Mouse (Mus musculus) limb, embryonic 12.5 days (tissue): ENCODE data around the gene Rflnb. TPM values are rescaled to one million over a fixed set of nuclear protein-coding genes. Genes with fewer than 3 reads are reported as not detected.
"Not testable (repeated sequence)": the region's sequence is repeated elsewhere in the genome, so short reads cannot be mapped to it uniquely, and the experiment has no call there.

Experiments used
- ATAC-seq: fragments of 200-750 bp; cut with Nextera tagmentation; 2 replicates; pipeline ENCODE4 v1.8.0; 2017; ENCODE audit warnings: low read depth, moderate TSS enrichment; ENCODE audit not compliant: insufficient number of reproducible peaks, insufficient read depth, low FRiP score, low TSS enrichment
- H3K27ac ChIP-seq: fragments of 300-500 bp; sonication (generic); 2 replicates; pipeline ENCODE4 v1.5.1; 2016; ENCODE audit warnings: mild to moderate bottlenecking, moderate library complexity
- H3K27me3 ChIP-seq: fragments of 300-500 bp; sonication (generic); 2 replicates; pipeline ENCODE4 v1.6.1; 2016; ENCODE audit warnings: mild to moderate bottlenecking, moderate library complexity
- H3K36me3 ChIP-seq: fragments of 300-500 bp; sonication (generic); 2 replicates; pipeline ENCODE4 v1.6.1; 2016; ENCODE audit warnings: mild to moderate bottlenecking, moderate library complexity
- H3K4me1 ChIP-seq: fragments of 300-500 bp; sonication (generic); replicated peaks from 2 replicates; pipeline ENCODE4 v1.6.1; 2016
- H3K4me2 ChIP-seq: fragments of 300-500 bp; sonication (generic); 2 replicates; pipeline ENCODE4 v1.6.1; 2016; ENCODE audit warnings: mild to moderate bottlenecking, moderate library complexity
- H3K4me3 ChIP-seq: fragments of 300-500 bp; sonication (generic); replicated peaks from 2 replicates; pipeline ENCODE4 v1.5.1; 2016; ENCODE audit warnings: mild to moderate bottlenecking
- H3K9ac ChIP-seq: fragments of 300-500 bp; sonication (generic); replicated peaks from 2 replicates; pipeline ENCODE4 v1.6.1; 2016; ENCODE audit warnings: mild to moderate bottlenecking, moderate library complexity
- H3K9me3 ChIP-seq: fragments of 300-500 bp; sonication (generic); 2 replicates; pipeline ENCODE4 v1.6.1; 2016; ENCODE audit warnings: mild to moderate bottlenecking, moderate library complexity
- WGBS: fragments of 180-500 bp; shearing (Covaris S2); methylation state at CpG from one replicate; pipeline ENCODE4 v1.1.7; 2016; 5-methylcytosine and 5-hydroxymethylcytosine counted together
- polyA plus RNA-seq: library from polyadenylated mRNA; unstranded; fragments of >200 nt; fragmentation: Nextera tagmentation; extraction: Ambion mirVana; gene quantifications from 2 replicates; pipeline ENCODE4 v1.2.1, GENCODE M21; 2016

Rflnb gene
- polyA plus RNA-seq, 1 experiment from 2014 or later, result 50.9 TPM

DNA sequence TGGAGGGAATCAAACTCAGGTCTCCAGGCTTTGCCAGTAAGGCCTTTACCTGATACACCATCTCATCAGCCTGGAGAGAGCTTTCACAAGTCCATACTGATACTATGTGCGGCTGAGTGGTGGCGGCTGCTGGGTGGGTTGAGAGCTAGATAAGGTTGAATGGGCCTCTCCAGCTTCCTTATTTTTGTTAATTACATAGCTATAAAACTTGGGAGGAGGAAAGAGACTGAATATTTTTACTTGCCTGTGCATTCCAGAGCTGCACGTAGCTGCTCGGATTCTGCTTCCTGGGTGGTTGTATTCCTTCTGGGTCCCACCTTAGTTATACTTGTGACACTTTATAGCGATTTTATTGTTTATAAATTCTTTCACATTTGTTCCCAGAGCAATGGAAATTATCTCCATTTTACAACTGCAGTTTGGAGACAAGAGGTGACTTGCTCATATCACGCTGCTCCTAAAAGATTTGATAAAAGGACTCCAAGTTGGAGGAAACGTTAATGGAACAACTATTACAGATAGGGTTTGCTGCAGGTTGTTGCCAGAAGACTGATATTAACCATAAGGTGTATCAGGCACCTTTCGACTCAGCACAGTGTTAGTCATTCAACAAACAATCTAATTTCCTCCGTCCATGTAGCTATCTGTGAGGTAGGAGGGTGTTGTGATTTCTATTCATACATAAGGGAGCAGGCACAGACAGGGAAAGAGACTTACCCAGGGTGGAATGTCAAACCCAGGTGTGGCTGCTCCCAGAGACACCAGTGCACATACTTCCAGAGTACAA is 16.6 kb downstream of the Rflnb start:
- no peak for ATAC-seq
- no peaks in the 10 kb centered on the region for H3K27me3 ChIP-seq

DNA sequence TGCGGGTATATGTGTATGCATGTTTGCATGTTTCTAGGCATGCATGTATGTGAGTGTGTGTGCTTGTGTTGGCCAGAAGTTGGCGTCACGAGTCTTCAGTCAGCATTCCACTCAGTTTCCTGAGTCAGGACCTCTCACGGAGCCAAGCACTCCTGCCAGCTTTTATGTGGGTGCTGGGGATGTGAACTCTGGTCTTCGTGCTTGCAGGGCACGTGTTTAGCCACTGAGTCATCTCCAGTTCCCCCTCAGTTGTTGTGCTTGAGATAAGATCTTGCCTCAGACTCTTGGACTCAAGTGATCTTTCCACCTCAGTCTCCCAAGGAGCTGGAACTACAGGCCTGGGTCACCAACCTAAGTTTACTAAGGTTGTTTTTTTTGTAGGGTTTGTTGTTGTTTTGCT is 18.5 kb downstream of the Rflnb start:
- ATAC-seq, result no peak
- Histone ChIP-seq H3K9me3 (no peaks in the 10 kb centered on the region), H3K36me3 (no peaks in the 10 kb centered on the region), H3K27me3 (no peaks in the 10 kb centered on the region), H3K4me2 (no peak overlapping the region), H3K9ac (no peak overlapping the region), H3K27ac (no peak overlapping the region), H3K4me1 (no peaks in the 10 kb centered on the region), H3K4me3 (no peak overlapping the region)
- 85% methylated on average over 6 of the region's 6 CpGs for WGBS

More for the DNA sequence above, 16.6 kb downstream of the Rflnb start:
- H3K4me1 ChIP-seq, result no peaks in the 10 kb centered on the region
- no peaks in the 10 kb centered on the region for H3K36me3 ChIP-seq
- H3K27ac ChIP-seq, result no peak overlapping the region
- H3K4me3 ChIP-seq, result no peak overlapping the region
- H3K9me3 ChIP-seq, result no peaks in the 10 kb centered on the region
- H3K9ac ChIP-seq, result no peak overlapping the region
- 78% methylated on average over 9 of the region's 9 CpGs for WGBS
- H3K4me2 ChIP-seq, result no peak overlapping the region

DNA sequence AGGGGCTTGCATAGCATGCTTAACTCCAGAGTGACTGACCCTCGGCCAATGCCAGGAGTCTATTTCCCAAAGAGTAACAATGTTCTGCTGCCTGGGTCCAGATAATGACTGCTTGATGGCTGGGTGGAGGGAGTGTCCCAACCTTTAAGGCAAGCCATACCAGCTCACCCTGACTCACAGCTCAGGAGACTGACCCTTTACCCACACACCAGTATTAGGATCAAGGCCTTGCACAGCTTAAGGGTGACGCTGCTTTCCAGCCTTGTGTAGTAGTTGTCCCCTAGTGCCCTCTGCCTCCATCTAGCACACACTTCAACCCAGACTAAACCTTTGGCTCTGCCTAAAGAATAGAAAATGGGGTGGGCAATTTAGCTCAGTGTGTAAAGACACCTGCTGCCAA is 19.4 kb downstream of the Rflnb start:
- ATAC-seq, result no peak
- H3K4me2 ChIP-seq, result no peak overlapping the region
- no peaks in the 10 kb centered on the region for H3K9me3 ChIP-seq
- H3K36me3 ChIP-seq, result no peaks in the 10 kb centered on the region
- H3K4me3 ChIP-seq, result no peak overlapping the region
- no peaks in the 10 kb centered on the region for H3K27me3 ChIP-seq
- no peaks in the 10 kb centered on the region for H3K4me1 ChIP-seq
- 74% methylated on average over 2 of the region's 2 CpGs for WGBS
- H3K27ac ChIP-seq, result no peak overlapping the region
- H3K9ac ChIP-seq, result no peak overlapping the region

DNA sequence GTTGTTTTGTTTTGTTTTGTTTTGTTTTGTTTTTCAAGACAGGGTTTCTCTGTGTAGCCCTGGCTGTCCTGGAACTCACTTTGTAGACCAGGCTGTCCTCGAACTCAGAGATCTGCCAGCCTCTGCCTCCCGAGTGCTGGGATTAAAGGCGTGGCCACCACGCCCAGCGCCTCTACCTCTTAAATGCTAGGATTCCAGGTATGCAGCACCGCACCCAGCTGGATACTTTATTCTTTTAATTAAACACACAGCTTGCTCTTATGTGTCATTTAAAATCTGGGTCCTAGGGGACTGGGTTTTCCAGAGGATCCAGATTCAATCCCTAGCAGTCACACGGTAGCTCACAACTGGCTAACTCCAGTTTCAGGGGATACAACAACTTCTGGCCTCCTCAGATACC is 23.3 kb downstream of the Rflnb start:
- H3K36me3 ChIP-seq, H3K9ac ChIP-seq, H3K4me2 ChIP-seq, H3K27ac ChIP-seq, H3K4me3 ChIP-seq, ATAC-seq, H3K9me3 ChIP-seq, H3K4me1 ChIP-seq: not testable (repeated sequence)
- H3K27me3 ChIP-seq, result peaks cover 19% of the 10 kb centered on the region
- WGBS, result 87% methylated on average over 7 of the region's 7 CpGs

DNA sequence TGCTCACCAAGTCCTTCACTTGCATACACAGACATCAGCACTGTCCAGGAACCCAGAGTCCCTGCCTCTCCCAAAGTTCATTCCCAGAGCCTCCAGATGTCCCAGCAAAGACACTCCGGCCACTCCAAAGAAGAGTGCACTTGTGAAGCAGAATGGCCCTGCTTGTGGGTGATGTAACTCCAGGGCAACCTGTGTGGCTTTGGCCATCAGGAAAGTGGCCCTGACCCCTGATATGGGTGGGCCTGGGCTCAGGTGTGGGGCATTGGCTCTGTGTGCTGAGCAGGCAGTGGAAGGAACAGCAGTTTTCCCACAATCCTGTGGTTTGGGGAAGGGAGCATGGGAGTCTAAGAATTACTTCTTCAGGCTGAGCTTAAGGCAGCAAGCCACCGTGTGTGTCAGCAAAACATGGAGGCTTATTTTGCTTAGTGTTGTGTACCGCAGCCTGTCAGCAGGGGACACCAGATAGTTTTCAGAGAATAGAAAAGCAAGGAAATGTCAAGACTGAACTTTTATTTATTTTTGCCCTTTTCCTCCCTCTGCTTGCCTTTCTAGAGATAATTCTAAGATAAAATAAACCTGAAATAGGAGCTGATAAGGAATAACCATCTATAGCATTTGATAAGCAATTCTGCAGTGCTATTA is 26.2 kb downstream of the Rflnb start:
- Histone ChIP-seq H3K27me3 (peaks cover 24% of the 10 kb centered on the region), H3K9me3 (no peaks in the 10 kb centered on the region), H3K4me1 (peaks cover 3% of the 10 kb centered on the region; the same call in 1 of the 2 replicates), H3K4me2 (no peak overlapping the region), H3K4me3 (no peak overlapping the region), H3K27ac (no peak overlapping the region), H3K36me3 (no peaks in the 10 kb centered on the region), H3K9ac (no peak overlapping the region)
- WGBS, result 60% methylated on average over 3 of the region's 3 CpGs
- no peak for ATAC-seq

DNA sequence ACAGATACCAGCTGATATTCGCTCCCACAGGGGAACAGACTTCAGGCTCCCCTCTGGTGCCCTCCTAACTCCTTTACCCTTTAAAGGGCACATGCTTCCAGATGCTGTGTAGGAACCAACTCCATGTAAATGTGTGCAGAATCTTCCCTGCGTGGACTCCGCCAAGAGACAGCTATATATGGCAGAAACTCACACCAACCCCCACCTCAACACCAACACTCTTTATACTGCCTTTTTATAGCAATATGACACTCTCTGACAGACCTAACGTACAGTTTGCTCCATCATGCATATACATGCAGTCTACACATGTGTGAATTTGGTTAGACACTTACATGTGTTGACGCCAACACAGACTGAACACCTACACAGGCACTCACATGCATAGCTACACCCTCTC is 26.9 kb downstream of the Rflnb start:
- peaks cover 3% of the 10 kb centered on the region; the same call in 1 of the 2 replicates for H3K4me1 ChIP-seq
- no peaks in the 10 kb centered on the region for H3K36me3 ChIP-seq
- no peak overlapping the region for H3K4me2 ChIP-seq
- 86% methylated on average over 5 of the region's 5 CpGs for WGBS
- no peak overlapping the region for H3K9ac ChIP-seq
- H3K4me3 ChIP-seq, result no peak overlapping the region
- H3K27me3 ChIP-seq, result peaks cover 24% of the 10 kb centered on the region
- no peak overlapping the region for H3K27ac ChIP-seq
- no peaks in the 10 kb centered on the region for H3K9me3 ChIP-seq
- ATAC-seq, result no peak

DNA sequence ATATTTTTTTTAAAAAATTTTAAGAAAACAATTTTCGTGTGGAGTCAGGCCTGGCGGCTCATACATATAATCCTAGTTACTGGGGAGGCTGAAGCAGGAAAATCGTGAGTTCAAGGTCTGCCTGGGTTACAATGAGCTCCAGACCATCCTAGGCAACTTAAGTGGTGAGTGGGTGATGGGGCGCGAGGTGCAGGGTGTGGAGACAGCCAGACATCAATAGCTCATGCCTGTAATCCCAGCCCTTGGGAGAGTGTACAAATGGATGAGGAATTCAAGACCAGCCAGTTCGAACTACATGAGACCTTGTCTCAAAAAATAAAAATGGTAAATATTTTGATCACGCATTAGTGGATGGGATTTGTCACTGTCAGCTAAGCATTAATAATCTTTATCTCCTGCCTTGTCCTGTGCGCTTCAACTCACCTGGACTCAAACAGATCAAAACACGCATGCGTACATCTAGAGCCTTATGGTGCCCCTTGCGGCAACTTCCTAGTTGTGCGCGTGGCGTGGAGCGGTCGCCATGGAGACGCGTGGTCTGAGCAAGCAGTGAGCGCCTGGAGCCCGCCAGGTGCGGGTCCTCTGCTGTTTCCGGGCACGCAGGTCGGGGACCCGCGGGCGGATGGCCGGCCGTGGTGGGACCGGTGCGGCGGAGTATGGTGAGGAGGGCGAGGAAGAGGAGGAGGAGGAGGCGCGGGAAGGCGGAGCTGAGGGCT is 28.0 kb downstream of the Rflnb start, which contains the start of gene 1700016K19Rik:
Gene 1700016K19Rik, plus strand, starts transcription at position 473 of the 716 bp plus-strand sequence.
- Histone ChIP-seq H3K4me2 (peak within 1 kb of the TSS; percentile 87), H3K9me3 (no peaks in the 10 kb centered on the region), H3K4me1 (peaks cover 3% of the 10 kb centered on the region; the same call in 1 of the 2 replicates), H3K27ac (no peak within 1 kb of the TSS), H3K27me3 (peaks cover 24% of the 10 kb centered on the region), H3K9ac (peak within 1 kb of the TSS; percentile 56), H3K36me3 (no peaks in the 10 kb centered on the region), H3K4me3 (peak within 1 kb of the TSS; percentile 54)
- WGBS, result 12% methylated on average over 36 of the region's 36 CpGs
- ATAC-seq, result no peak

DNA sequence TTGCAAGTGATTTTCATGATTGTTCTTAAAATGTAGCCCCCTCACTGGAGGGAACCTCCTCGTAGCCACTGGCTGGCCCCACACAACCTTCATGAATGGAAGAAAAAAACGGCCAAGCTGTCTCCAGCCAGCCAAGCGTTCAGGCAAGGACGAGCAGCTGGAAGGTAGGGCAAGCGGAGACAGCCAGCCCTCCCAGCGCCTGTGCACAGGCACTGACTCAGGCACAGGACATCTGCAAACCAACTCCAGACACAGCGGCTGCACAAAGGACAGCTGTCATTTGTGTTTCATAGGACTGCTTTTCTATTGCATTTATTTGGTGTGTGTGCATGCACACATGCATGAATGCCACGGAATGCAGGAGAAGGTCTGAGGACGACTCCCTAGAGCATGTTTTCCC is 33.2 kb downstream of the Rflnb start:
- no peak for ATAC-seq
- WGBS, result 53% methylated on average over 9 of the region's 9 CpGs
- H3K27me3 ChIP-seq, result peaks cover 5% of the 10 kb centered on the region; the same call in 1 of the 2 replicates
- no peaks in the 10 kb centered on the region for H3K9me3 ChIP-seq
- no peaks in the 10 kb centered on the region for H3K36me3 ChIP-seq
- H3K4me2 ChIP-seq, result no peak overlapping the region
- H3K9ac ChIP-seq, result no peak overlapping the region
- no peak overlapping the region for H3K4me3 ChIP-seq
- peaks cover under 1% of the 10 kb centered on the region; the same call in 1 of the 2 replicates for H3K4me1 ChIP-seq
- H3K27ac ChIP-seq, result no peak overlapping the region

DNA sequence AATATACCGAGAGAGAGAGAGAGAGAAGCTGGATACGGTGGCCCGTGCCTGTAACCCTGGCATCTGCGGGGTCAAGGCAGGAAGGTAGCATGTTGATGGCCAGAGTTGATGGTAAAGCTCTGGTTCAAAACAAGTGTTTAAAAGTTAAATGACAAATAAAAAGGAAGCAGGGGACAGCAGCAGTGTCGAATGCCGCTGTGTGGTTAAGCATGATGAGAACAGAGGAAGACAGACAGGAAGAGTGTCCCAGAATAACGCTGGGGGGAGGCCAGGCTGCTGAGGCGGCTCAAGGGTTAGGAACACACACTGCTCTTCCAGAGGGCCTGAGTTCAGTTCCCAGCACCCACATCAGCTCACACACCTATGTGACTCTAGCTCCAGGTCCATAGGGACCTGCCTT is 35.1 kb downstream of the Rflnb start:
- no peak overlapping the region for H3K4me2 ChIP-seq
- WGBS, result 86% methylated on average over 8 of the region's 8 CpGs
- no peak overlapping the region for H3K27ac ChIP-seq
- ATAC-seq, result no peak
- H3K36me3 ChIP-seq, result no peaks in the 10 kb centered on the region
- H3K27me3 ChIP-seq, result no peaks in the 10 kb centered on the region
- no peaks in the 10 kb centered on the region for H3K9me3 ChIP-seq
- no peak overlapping the region for H3K4me3 ChIP-seq
- H3K9ac ChIP-seq, result no peak overlapping the region
- no peaks in the 10 kb centered on the region for H3K4me1 ChIP-seq

DNA sequence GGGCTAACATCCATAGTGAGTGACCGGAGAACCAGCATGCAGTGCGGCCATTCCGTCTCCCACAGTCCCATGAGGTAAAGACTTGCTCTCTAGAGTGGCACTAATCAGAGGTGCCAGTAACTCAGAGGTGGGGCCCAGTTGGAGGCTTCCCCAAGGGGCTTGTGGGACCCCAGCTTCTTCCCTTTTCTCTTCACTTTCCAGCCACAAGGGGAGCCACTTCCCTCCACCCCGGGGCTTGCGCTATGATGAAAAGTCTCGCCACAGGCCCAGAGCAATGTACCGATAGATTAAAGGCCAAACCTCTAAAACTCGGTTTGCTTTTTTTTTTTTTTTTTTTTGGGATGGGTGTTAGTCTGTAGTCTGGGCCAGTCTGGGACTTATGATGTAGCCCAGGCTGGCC is 35.7 kb downstream of the Rflnb start:
- no peak overlapping the region for H3K27ac ChIP-seq
- no peak overlapping the region for H3K9ac ChIP-seq
- no peak overlapping the region for H3K4me3 ChIP-seq
- H3K36me3 ChIP-seq, result no peaks in the 10 kb centered on the region
- H3K27me3 ChIP-seq, result no peaks in the 10 kb centered on the region
- WGBS, result 86% methylated on average over 8 of the region's 8 CpGs
- ATAC-seq, result no peak
- H3K4me1 ChIP-seq, result no peaks in the 10 kb centered on the region
- H3K4me2 ChIP-seq, result no peak overlapping the region
- H3K9me3 ChIP-seq, result no peaks in the 10 kb centered on the region
